ENCODE assay signal across 16 mouse cellular contexts in genomic region chr1:151514119-151514518, GRCm38 (mm10). TPM values are rescaled to one million over a fixed set of nuclear protein-coding genes. Genes with fewer than 3 reads are reported as not detected.
A peak's percentile ranks its signal among the peaks of the same experiment; 100 is the strongest.
DNase-seq lines count a peak whose midpoint lies in the region; ATAC-seq and TF ChIP-seq lines count a peak whose summit lies in the region.
"Had no signal": no experiment of that assay in that cellular context is flagged by ENCODE, and none has a peak within 500 bp of the region (broad histone marks: within the 10 kb centered on the region; RNA-seq: fewer than 3 reads in every experiment).

No protein-coding gene starts in this region.

- no peaks in the 10 kb centered on the region for H3K9me3 ChIP-seq in heart, embryonic 11.5 days (replicated peaks; ENCODE audit: control insufficient read depth, low read length)
- H3K9me3 ChIP-seq in lung, postnatal 0 days (ENCODE audit: low read length) = no peaks in the 10 kb centered on the region

- ATAC-seq in heart, embryonic 11.5 days (replicated peaks; ENCODE audit: insufficient number of reproducible peaks, low FRiP score, low TSS enrichment) = no peak
- peak; percentile 85 for ATAC-seq in lung, postnatal 0 days
- ATAC-seq: activated CD4-positive, CD25-positive, alpha-beta regulatory T cell, adult 4 months; Patski had no signal

- WGBS in heart, embryonic 11.5 days (ENCODE audit: insufficient replicate concordance) = 70% methylated on average over 4 of the region's 4 CpGs
- WGBS in lung, postnatal 0 days = 57% methylated on average over 4 of the region's 4 CpGs
- WGBS in lung, adult 2 months = 68% methylated on average over 4 of the region's 4 CpGs

- DNase-seq in heart, postnatal 10 days = no peak
- DNase-seq in left cerebral cortex, adult 2 months (ENCODE audit: extremely low spot score in 1 of 2, low spot score in 2 of 2) = no peak
- DNase-seq in left cerebral cortex, adult 18-20 months (ENCODE audit: low spot score in 2 of 2) = no peak
- DNase-seq in lung, postnatal 0 days (ENCODE audit: low spot score) = peak; percentile 84
- DNase-seq in lung, adult 2 months = no peak
- DNase-seq in urinary bladder, adult 2 months (ENCODE audit: low spot score) = no peak
- DNase-seq: adrenal gland, postnatal 25 days; cerebellum, adult 2 months; gastrocnemius, postnatal 36 days; kidney, adult 8-10 months; kidney, postnatal 36 days; lung, postnatal 14 days; spleen, adult 18-20 months had no signal

- intact Hi-C loops in heart, postnatal 10 days (cut with DNase I) = no loop called here
- intact Hi-C loops in left cerebral cortex, adult 2 months (cut with DNase I) = no loop called here

- H3K27ac ChIP-seq in heart, embryonic 11.5 days (ENCODE audit: low read depth, low read length) = 0 out of 2 replicates have a peak overlapping the region, but pooled peaks have one; percentile 3
- H3K27ac ChIP-seq in left cerebral cortex, adult 2 months = peak overlapping the region; percentile 55; the same call in 1 of the 2 replicates
- H3K27ac ChIP-seq in lung, postnatal 0 days (ENCODE audit: low read length) = peak overlapping the region; percentile 76; the same call in 1 of the 2 replicates

- TF ChIP-seq POLR2A in lung, adult 2 months (IDR thresholded peaks at IDR 0.05; ENCODE audit: borderline replicate concordance, extremely low read depth, low read depth, low read length) = no peak

- no peak for TF ChIP-seq CTCF in left cerebral cortex, adult 2 months (IDR thresholded peaks at IDR 0.05)
- TF ChIP-seq CTCF in lung, postnatal 0 days (IDR thresholded peaks at IDR 0.05) = no peak
- TF ChIP-seq CTCF in lung, adult 2 months (IDR thresholded peaks at IDR 0.05; ENCODE audit: insufficient read depth, low read length) = no peak

- H3K4me2 ChIP-seq in heart, embryonic 11.5 days = no peak overlapping the region
- no peak overlapping the region for H3K4me2 ChIP-seq in lung, postnatal 0 days (replicated peaks; ENCODE audit: low read depth, low read length)

- H3K4me3 ChIP-seq in heart, embryonic 11.5 days (ENCODE audit: low read depth, low read length) = no peak overlapping the region
- no peak overlapping the region for H3K4me3 ChIP-seq in left cerebral cortex, adult 2 months
- H3K4me3 ChIP-seq in lung, postnatal 0 days (ENCODE audit: low read depth, low read length) = no peak overlapping the region
- no peak overlapping the region for H3K4me3 ChIP-seq in lung, adult 2 months (replicated peaks; ENCODE audit: extremely low read depth, low read depth, low read length)

- TF ChIP-seq EP300 in lung, postnatal 0 days (IDR thresholded peaks at IDR 0.05) = peak; percentile 83

- 0 out of 2 replicates have a peak, but pooled peaks cover 2% of the 10 kb centered on the region for H3K4me1 ChIP-seq in heart, embryonic 11.5 days (ENCODE audit: control insufficient read depth, insufficient read depth, low read length)
- H3K4me1 ChIP-seq in lung, postnatal 0 days (ENCODE audit: insufficient read depth, low read depth, low read length) = peaks cover 3% of the 10 kb centered on the region; the same call in 1 of the 2 replicates
- no peaks in the 10 kb centered on the region for H3K4me1 ChIP-seq in lung, adult 2 months (ENCODE audit: control insufficient read depth, insufficient read depth, low read length)

- no peak overlapping the region for H3K9ac ChIP-seq in heart, embryonic 11.5 days (ENCODE audit: low read depth, low read length)
- no peak overlapping the region for H3K9ac ChIP-seq in lung, postnatal 0 days (replicated peaks; ENCODE audit: low read depth)

- H3K36me3 ChIP-seq in heart, embryonic 11.5 days (ENCODE audit: control insufficient read depth, insufficient read depth, low read length) = no peaks in the 10 kb centered on the region
- no peaks in the 10 kb centered on the region for H3K36me3 ChIP-seq in lung, postnatal 0 days (ENCODE audit: insufficient read depth, low read length)

- H3K27me3 ChIP-seq in heart, embryonic 11.5 days (ENCODE audit: control insufficient read depth, insufficient read depth, low read length) = no peaks in the 10 kb centered on the region
- H3K27me3 ChIP-seq in lung, postnatal 0 days (replicated peaks; ENCODE audit: insufficient read depth, low read length) = no peaks in the 10 kb centered on the region
- H3K27me3 ChIP-seq: Patski had no signal

RNA-seq across cellular contexts. Expression of gene Rnf2, which starts 13.4 kb away (rescaled TPM):
- 80.5 and 87.5 TPM in 2 replicates for polyA plus RNA-seq in heart, embryonic 11.5 days (2014; fragmentation: Nextera tagmentation; extraction: Ambion mirVana)
- total RNA-seq in heart, postnatal 10 days (2021) = 10 to 100 TPM; 25.5 to 27.5 TPM
- 10 to 100 TPM; 28.3 to 31.2 TPM for total RNA-seq in left cerebral cortex, adult 2 months (2021)
- total RNA-seq in left cerebral cortex, adult 18-20 months (2021) = 10 to 100 TPM; 26.2 to 27.9 TPM
- polyA plus RNA-seq in lung, postnatal 0 days (2015; fragmentation: Nextera tagmentation; extraction: Ambion mirVana) = 41.9 TPM in 2 replicates
- 9.4 and 12.0 TPM in 2 replicates for polyA plus RNA-seq in lung, adult 2 months (2012; rRNA removed)
- 36.3 and 37.8 TPM in 2 replicates for polyA plus RNA-seq in urinary bladder, adult 2 months (2012; rRNA removed)

RNA-seq across cellular contexts. Expression of gene Fam129a, which starts 56.9 kb away (rescaled TPM):
- polyA plus RNA-seq in heart, embryonic 11.5 days (2014; fragmentation: Nextera tagmentation; extraction: Ambion mirVana) = 2.3 and 3.1 TPM in 2 replicates
- 10 to 100 TPM; 38.4 to 44.0 TPM for total RNA-seq in heart, postnatal 10 days (2021)
- 1 to 10 TPM; 1.4 to 2.1 TPM for total RNA-seq in left cerebral cortex, adult 2 months (2021)
- total RNA-seq in left cerebral cortex, adult 18-20 months (2021) = 1 to 10 TPM; 1.4 to 1.5 TPM
- 12.9 and 13.1 TPM in 2 replicates for polyA plus RNA-seq in lung, postnatal 0 days (2015; fragmentation: Nextera tagmentation; extraction: Ambion mirVana)
- polyA plus RNA-seq in lung, adult 2 months (2012; rRNA removed) = 14.7 and 22.4 TPM in 2 replicates
- 112 and 160 TPM in 2 replicates for polyA plus RNA-seq in urinary bladder, adult 2 months (2012; rRNA removed)

Comparison
In these comparisons a context has a peak if more than half of its experiments do, and no peak if none do; other contexts are left out.
1. H3K27ac ChIP-seq: peak in every context shown above with its lines; median percentile 76 in lung, postnatal 0 days; 55 in left cerebral cortex, adult 2 months; 3 in heart, embryonic 11.5 days.